Mouse (Mus musculus) embryonic fibroblast, embryonic 13.5 days (primary cell): ENCODE measurements around the gene Map4k5.

Experiments
- CTCF ChIP-seq: IDR thresholded peaks from 2 replicates; pipeline ENCODE4 v1.5.1; 2011; ENCODE audit warnings: mild to moderate bottlenecking, control low read depth, low read length, moderate library complexity, borderline replicate concordance; ENCODE audit not compliant: insufficient read depth
- POLR2A ChIP-seq: IDR thresholded peaks from 2 replicates; pipeline ENCODE4 v1.6.1; 2011; ENCODE audit warnings: low read depth, mild to moderate bottlenecking, control low read depth, low read length, moderate library complexity

DNA sequence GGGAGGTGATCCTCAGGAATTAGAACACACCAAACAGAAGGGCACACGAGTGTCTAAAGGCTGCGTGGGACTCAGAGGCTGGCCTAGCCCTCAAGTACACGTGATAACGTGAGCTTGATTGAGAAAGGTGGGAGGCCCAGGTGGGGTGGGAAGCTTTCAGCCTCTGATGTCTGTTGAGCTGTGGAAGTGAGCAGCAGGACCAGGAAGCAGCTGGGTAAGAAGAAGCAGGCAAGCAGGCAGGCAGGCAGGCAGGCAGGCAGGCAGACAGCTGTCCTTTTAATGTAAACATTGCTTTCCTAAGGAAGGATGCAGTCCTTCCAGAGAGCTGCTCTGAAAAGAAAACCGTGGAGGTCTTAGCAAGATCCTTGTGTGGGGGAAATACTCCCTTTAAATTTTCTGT lies 2.5 kb downstream of the Map4k5 start:
- no peak for TF ChIP-seq CTCF
- TF ChIP-seq POLR2A = no peak
